Mouse (Mus musculus): Measurements from ENCODE around the gene Rsad2. TPM values are rescaled to one million over a fixed set of nuclear protein-coding genes. Genes with fewer than 3 reads are reported as not detected.
A peak's percentile ranks its signal among the peaks of the same experiment; 100 is the strongest.

Gene Rsad2
- total and polyA plus RNA-seq, 2 experiments: 3.6 to 6.2 TPM

- peak overlapping the region; percentile 83; the same call in 1 of the 2 replicates for H3K9ac ChIP-seq (ENCODE audit: low read depth, low read length)
- peaks cover 2% of the 10 kb centered on the region; the same call in 1 of the 2 replicates for H3K4me1 ChIP-seq (ENCODE audit: control insufficient read depth, insufficient read depth, low read length)
- no peak overlapping the region for H3K27ac ChIP-seq (replicated peaks; ENCODE audit: insufficient read depth, low read depth, low read length)
- DNase-seq (ENCODE audit: extremely low read depth, low read depth, low spot score): no peak
- no peaks in the 10 kb centered on the region for H3K79me2 ChIP-seq (ENCODE audit: control insufficient read depth, insufficient read depth, low read length)
- no peaks in the 10 kb centered on the region for H3K27me3 ChIP-seq (ENCODE audit: control insufficient read depth, insufficient read depth, low read length)
- 18% methylated on average over 6 of the region's 6 CpGs for WGBS
- peak overlapping the region; percentile 85 for H3K4me3 ChIP-seq (ENCODE audit: insufficient read depth, low read depth, low read length)
- TF ChIP-seq CTCF (IDR thresholded peaks at IDR 0.05; ENCODE audit: low read depth, low read length) (no peak), POLR2A (IDR thresholded peaks at IDR 0.05; ENCODE audit: extremely low read depth, insufficient read depth, low read length) (no peak)
- H3K36me3 ChIP-seq (ENCODE audit: control insufficient read depth, insufficient read depth, low read length): no peaks in the 10 kb centered on the region
Observed at GRCm38 (mm10) chr12:26470042-26470409, 13.8 kb upstream of the Rsad2 start.

GRCm38 (mm10) chr12:26469098-26470041, 13.1 kb upstream of the Rsad2 start, which contains the start of gene Cmpk2:
Gene Cmpk2 (plus strand): TSS chr12:26469204.
- peaks cover 2% of the 10 kb centered on the region; the same call in 1 of the 2 replicates for H3K4me1 ChIP-seq (ENCODE audit: control insufficient read depth, insufficient read depth, low read length)
- WGBS: under 1% methylated on average over 69 of the region's 69 CpGs
- DNase-seq (ENCODE audit: extremely low read depth, low read depth, low spot score): peak; percentile 71
- no peaks in the 10 kb centered on the region for H3K79me2 ChIP-seq (ENCODE audit: control insufficient read depth, insufficient read depth, low read length)
- H3K4me3 ChIP-seq (ENCODE audit: insufficient read depth, low read depth, low read length): peak within 1 kb of the TSS; percentile 85
- no peaks in the 10 kb centered on the region for H3K27me3 ChIP-seq (ENCODE audit: control insufficient read depth, insufficient read depth, low read length)
- peak within 1 kb of the TSS; percentile 83 for H3K9ac ChIP-seq (ENCODE audit: low read depth, low read length)
- TF ChIP-seq POLR2A (IDR thresholded peaks at IDR 0.05; ENCODE audit: extremely low read depth, insufficient read depth, low read length) (no peak), CTCF (IDR thresholded peaks at IDR 0.05; ENCODE audit: low read depth, low read length) (no peak)
- H3K27ac ChIP-seq (replicated peaks; ENCODE audit: insufficient read depth, low read depth, low read length): peak within 1 kb of the TSS; percentile 51
- H3K36me3 ChIP-seq (ENCODE audit: control insufficient read depth, insufficient read depth, low read length): no peaks in the 10 kb centered on the region

- Histone ChIP-seq H3K79me2 (ENCODE audit: control insufficient read depth, insufficient read depth, low read length) (no peaks in the 10 kb centered on the region), H3K27ac (replicated peaks; ENCODE audit: insufficient read depth, low read depth, low read length) (no peak overlapping the region), H3K36me3 (ENCODE audit: control insufficient read depth, insufficient read depth, low read length) (no peaks in the 10 kb centered on the region), H3K4me1 (ENCODE audit: control insufficient read depth, insufficient read depth, low read length) (peaks cover 5% of the 10 kb centered on the region; the same call in 1 of the 2 replicates), H3K27me3 (ENCODE audit: control insufficient read depth, insufficient read depth, low read length) (no peaks in the 10 kb centered on the region), H3K4me3 (ENCODE audit: insufficient read depth, low read depth, low read length) (no peak overlapping the region), H3K9ac (ENCODE audit: low read depth, low read length) (no peak overlapping the region)
- WGBS: 76% methylated on average over 5 of the region's 5 CpGs
- TF ChIP-seq CTCF (IDR thresholded peaks at IDR 0.05; ENCODE audit: low read depth, low read length) (no peak), POLR2A (IDR thresholded peaks at IDR 0.05; ENCODE audit: extremely low read depth, insufficient read depth, low read length) (no peak)
- DNase-seq (ENCODE audit: extremely low read depth, low read depth, low spot score): no peak
Observed at GRCm38 (mm10) chr12:26465600-26465999, 9.3 kb upstream of the Rsad2 start.

GRCm38 (mm10) chr12:26460091-26460490, 3.8 kb upstream of the Rsad2 start:
- Histone ChIP-seq H3K27ac (replicated peaks; ENCODE audit: insufficient read depth, low read depth, low read length) (peak overlapping the region; percentile 76), H3K4me1 (ENCODE audit: control insufficient read depth, insufficient read depth, low read length) (peaks cover 11% of the 10 kb centered on the region), H3K79me2 (ENCODE audit: control insufficient read depth, insufficient read depth, low read length) (no peaks in the 10 kb centered on the region), H3K4me3 (ENCODE audit: insufficient read depth, low read depth, low read length) (no peak overlapping the region), H3K9ac (ENCODE audit: low read depth, low read length) (0 out of 2 replicates have a peak overlapping the region, but pooled peaks have one; percentile 21), H3K36me3 (ENCODE audit: control insufficient read depth, insufficient read depth, low read length) (no peaks in the 10 kb centered on the region), H3K27me3 (ENCODE audit: control insufficient read depth, insufficient read depth, low read length) (no peaks in the 10 kb centered on the region)
- WGBS: 1% methylated on average over 2 of the region's 2 CpGs
- TF ChIP-seq CTCF (IDR thresholded peaks at IDR 0.05; ENCODE audit: low read depth, low read length): no peak
- no peak for TF ChIP-seq POLR2A (IDR thresholded peaks at IDR 0.05; ENCODE audit: extremely low read depth, insufficient read depth, low read length)
- DNase-seq (ENCODE audit: extremely low read depth, low read depth, low spot score): peak; percentile 99

- DNase-seq (ENCODE audit: extremely low read depth, low read depth, low spot score): no peak
- Histone ChIP-seq H3K79me2 (ENCODE audit: control insufficient read depth, insufficient read depth, low read length) (no peaks in the 10 kb centered on the region), H3K36me3 (ENCODE audit: control insufficient read depth, insufficient read depth, low read length) (peaks cover 2% of the 10 kb centered on the region; the same call in 1 of the 2 replicates), H3K4me3 (ENCODE audit: insufficient read depth, low read depth, low read length) (no peak overlapping the region), H3K9ac (ENCODE audit: low read depth, low read length) (no peak overlapping the region), H3K27me3 (ENCODE audit: control insufficient read depth, insufficient read depth, low read length) (no peaks in the 10 kb centered on the region), H3K4me1 (ENCODE audit: control insufficient read depth, insufficient read depth, low read length) (peaks cover 7% of the 10 kb centered on the region), H3K27ac (replicated peaks; ENCODE audit: insufficient read depth, low read depth, low read length) (no peak overlapping the region)
- WGBS: 41% methylated on average over 5 of the region's 5 CpGs
- TF ChIP-seq POLR2A (IDR thresholded peaks at IDR 0.05; ENCODE audit: extremely low read depth, insufficient read depth, low read length): no peak
- TF ChIP-seq CTCF (IDR thresholded peaks at IDR 0.05; ENCODE audit: low read depth, low read length): no peak
Observed at GRCm38 (mm10) chr12:26454682-26455081, 1.6 kb downstream of the Rsad2 start.
